Mouse (Mus musculus) left cerebral cortex, adult 11 months (tissue): ENCODE measurements at regions not wholly inside any gene's neighbourhood (a gene's known extent, or its start where the extent isn't known, plus 50 kb on each side); places are given as distances from the start of the nearest gene placed in this dataset.

Source experiments
- DNase-seq: peaks from one replicate; pipeline ENCODE4 v3.0.0; 2022; ENCODE audit warnings: low spot score

DNA sequence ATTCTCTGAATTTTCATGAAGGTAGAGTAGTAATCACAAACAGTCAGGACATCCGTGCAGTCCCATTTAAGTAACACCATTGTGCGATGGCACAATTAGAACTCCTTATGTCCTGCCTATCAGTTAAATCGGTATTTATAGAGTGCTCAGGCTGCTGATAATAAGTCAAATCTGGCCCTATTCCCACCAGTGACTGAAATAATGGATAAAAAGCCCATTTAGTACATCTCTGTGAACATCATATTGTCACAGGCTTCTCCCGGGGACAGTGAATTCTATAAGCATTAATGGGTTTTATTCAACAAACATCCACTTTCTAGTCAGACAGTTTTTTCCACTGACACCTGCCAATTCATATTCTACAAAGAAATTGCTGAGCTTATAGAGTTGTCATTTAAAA, 296.1 kb downstream of the Icos start:
- no peak for DNase-seq

- DNase-seq: no peak
These were observed 296.5 kb downstream of the Icos start for GRCm38 (mm10) chr1:61274244-61274643.

DNA sequence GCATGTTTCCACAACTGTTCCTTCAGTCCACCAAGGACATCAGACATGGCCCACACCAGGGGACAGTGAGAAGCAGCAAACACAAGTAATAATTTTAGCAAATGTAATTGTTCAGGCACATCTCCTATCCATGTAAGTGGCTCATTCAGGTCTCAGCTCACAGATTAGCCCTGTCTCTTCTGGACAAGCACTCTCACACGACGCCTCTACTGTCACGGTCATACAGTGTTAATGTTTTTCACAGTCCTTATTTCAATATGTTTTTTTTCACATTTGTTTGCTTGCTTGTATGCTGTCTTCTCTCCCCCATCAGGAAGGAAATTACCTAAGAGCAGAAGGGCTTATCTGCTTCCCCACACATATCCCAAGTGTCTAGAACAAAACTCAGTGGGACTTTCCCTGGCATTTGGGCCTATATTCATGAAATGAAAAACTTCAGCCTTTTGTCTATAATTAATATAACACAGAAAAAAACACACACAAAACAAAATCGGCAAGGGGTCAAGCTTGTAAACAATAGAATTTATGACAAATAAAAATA, 299.5 kb downstream of the Icos start:
- DNase-seq: no peak

GRCm38 (mm10) chr1:61288185-61288584, 310.5 kb downstream of the Icos start:
- DNase-seq: no peak

DNA sequence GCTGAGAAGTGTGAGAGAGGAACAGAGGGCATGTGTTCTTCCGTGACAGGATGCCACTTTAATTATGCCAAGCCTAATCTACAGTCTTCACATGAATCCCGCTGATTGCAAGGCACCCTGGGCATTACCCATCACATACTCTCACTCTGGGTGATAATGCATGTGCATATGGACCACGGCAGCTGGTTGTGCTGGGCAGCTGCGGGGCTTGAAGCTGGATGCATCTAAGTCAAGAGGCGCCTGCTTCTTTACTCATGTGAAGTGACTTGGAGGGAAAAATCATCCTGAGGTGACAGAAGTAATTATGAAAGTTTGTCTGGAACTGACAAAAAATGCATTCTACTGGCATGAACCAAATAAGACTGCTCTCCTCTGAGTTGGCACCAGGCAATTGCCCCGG, 311.2 kb downstream of the Icos start:
- DNase-seq: no peak

DNA sequence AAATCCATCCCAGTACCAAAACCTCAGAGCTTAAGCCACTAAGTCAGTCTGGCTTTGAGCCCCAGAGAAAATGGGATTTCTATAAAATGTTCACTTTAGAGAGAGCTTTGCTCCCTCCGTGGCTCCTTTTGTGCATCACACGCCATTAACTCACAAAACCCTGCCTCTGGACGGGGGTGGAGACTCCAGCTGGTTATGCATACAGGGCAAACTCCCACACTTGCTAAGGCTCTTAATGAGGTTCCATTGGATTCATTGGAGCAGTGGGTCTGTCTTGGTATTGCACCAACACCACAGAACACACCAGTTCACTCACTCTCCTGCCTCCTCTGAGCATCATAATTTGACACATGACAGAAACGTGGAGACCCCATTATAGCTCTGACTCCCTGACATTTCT, 311.8 kb downstream of the Icos start:
- no peak for DNase-seq

- no peak for DNase-seq
These were observed 315.4 kb downstream of the Icos start for GRCm38 (mm10) chr1:61293106-61293505.

GRCm38 (mm10) chr1:61295219-61295618, 317.5 kb downstream of the Icos start:
- no peak for DNase-seq

- DNase-seq: no peak
These were observed 319.1 kb downstream of the Icos start for GRCm38 (mm10) chr1:61296831-61297230.

DNA sequence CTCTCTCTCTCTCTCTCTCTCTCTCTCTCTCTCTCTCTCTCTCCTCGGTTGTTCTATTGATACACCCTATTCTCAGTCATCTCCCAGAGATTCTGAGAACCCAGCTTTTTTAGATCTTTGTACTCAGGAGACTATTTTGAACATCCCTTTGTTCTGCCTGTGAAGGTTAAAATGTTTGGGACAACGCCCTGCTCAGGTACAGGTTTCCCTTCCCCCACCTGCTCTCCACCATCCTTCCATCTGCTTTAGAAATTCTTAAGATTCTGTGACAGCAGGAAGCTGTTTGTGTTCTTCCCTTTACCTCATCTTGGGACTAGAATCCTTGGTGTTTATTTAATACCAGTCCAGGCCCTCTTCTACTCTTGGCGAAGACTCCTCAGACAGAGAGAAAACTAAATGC, 319.6 kb downstream of the Icos start:
- DNase-seq: no peak

DNA sequence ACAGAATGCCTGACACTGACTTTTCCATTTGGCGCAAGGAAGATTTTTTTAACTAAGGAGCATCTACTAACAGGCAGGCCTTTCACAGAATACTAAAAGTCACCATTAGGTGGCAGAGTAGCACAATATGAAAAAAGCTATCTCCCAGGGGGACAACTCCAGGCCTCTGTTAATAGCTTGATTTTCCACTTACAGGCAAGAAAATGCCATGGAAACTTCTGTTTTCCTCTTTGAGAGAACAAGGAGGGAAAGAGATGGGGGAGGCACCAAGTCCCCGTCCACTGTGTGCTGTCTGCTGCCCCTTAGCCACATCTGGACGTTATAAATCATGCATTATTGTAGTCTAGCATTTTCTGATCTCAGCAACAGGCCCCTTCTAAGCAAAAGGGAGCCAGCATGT, 320.3 kb downstream of the Icos start:
- peak; percentile 30 for DNase-seq

DNA sequence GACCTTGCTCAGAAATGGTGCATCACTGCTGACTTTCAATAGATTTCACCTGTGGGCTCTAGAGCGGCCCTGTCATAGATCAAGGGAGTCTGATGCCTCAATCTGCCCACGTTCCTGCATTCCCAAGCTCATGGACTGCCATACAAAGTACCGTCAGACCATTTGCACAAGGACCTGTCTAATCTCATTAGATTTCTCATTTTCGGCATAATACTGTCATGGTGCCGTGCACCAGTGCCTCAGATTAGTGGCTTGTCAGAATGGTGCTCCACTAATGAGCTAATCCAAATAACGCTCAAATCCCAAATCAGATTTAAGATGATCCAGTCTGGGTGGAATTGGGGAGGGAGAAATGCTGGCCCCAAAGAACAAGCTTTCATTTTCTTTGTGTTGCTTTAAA, 321.1 kb downstream of the Icos start:
- DNase-seq: no peak

DNA sequence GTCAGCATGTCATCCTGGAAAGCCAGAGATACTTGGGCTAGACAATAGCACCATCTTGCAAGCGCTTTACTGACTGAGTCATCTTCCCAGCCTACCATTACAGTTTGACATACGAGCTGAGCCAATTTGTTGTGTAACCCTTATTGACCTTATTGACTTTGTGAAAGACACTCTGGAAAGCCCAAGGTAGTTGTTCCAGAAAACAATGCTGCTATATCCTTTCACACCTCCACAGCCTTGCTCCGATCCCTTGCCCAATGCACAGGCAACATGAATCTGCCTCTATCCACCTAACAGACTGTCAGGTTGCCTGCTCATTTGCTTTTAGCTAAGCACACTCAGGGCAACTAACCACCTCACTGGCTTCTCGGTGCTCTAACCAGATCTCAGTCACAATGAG, 322.8 kb downstream of the Icos start:
- DNase-seq: no peak

DNA sequence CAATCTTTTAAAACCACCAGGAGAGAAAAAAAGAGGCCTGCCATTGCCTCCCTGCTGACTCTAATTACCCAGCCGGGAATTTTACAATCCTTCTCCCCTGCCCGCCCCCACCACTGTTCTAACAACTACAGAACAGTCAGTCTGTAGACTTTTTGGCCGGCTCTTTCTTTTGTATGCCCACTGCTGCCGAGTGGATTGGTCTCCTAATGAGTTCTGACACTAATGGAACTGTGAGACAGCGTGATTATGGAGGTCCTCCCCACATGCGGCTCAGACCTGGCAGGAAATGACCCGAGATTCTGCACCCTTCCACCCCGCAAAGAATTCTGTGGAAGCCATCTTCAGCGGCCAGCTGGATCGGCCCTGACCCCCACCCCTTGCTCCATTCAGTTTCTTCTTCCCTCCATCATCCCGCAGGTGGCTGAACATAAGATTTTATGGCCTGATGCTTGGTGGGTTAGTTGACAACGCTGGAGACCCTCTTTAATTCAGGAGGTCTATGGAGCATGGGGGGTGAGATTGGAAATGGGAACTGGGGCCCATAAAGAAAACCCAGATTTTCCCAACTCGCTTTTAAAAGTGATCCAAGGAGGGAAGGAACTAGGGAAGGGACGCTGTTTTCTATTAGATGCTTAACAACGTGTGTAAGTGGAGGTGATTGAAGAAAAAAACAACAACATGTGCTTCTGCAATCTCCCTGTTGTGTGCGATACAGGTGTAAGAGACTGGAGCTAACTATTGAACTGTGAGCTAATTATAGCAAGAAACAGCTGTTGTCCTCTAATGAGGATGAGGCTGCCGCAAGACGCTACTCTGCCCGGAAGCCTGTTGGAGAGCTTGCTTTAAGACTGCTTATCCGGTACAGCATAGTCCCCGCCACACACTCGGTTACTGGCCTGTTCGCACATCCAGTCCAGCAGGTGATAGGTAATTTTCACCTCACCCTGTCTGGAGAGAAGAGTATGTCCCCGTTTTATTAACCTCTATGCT, 323.6 kb downstream of the Icos start:
- DNase-seq: no peak

GRCm38 (mm10) chr1:61302570-61303071, 324.9 kb downstream of the Icos start:
- no peak for DNase-seq

DNA sequence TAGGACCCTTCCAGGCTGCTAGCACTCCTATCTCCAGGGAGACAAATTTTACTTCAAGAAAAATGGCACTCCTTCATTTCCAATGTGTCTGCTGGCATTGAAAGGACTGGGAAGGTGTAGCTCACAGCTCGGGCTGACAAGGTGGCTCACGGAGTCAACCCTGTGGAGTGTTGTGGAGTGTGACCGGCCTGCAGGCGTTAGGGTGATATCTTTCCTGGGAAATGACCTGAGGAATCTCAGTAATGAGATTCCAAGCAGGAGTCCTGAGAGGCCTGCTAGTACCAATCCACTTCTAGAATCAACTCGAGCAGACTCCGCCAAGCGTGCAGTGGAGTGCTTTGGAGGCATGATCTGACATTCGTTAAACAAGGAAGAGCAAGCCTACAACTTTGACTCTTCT, 328.6 kb downstream of the Icos start:
- DNase-seq: no peak

DNA sequence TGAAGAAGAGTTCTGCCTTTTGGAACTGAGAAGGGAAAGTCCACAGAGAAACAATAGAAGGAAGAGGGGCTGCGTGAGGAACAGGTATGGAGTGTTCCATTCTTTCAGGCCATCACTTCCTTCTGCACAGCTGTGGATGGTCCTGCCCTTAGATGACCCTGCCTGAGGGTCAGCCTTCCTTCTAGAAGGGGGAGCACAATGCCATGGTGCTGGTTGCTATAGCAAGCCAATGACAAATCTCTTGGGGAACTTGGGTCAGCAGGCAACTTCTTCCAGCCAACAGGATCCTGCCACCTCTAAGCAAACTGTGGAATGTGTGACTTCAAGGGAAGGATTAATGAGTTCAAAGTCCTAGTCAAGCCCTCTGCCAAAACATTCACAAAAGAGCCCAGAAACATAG, 329.1 kb upstream of the Pard3b start:
- DNase-seq: no peak

- DNase-seq: no peak
These were observed 328.4 kb upstream of the Pard3b start for GRCm38 (mm10) chr1:61310063-61310760.

GRCm38 (mm10) chr1:61310761-61311090, 327.9 kb upstream of the Pard3b start:
- DNase-seq: no peak

DNA sequence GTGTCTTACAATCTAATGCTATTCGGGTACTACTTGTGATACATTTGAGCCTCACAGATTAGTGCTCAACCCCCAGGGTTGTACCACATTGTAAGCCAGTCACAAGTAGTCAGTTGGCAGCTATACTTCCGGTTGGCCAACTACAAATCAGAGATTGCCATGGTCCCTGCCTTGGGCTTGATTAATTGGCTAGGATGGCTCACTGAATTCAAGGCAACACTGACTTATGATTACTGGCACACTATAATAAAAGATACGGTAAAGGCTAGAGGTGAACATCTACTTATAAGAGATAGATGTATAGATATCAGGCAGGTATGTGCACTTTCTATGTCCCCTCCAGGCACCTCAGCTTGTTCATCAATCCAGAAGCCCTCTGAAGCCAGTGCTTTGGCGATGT, 325.4 kb upstream of the Pard3b start:
- no peak for DNase-seq

DNA sequence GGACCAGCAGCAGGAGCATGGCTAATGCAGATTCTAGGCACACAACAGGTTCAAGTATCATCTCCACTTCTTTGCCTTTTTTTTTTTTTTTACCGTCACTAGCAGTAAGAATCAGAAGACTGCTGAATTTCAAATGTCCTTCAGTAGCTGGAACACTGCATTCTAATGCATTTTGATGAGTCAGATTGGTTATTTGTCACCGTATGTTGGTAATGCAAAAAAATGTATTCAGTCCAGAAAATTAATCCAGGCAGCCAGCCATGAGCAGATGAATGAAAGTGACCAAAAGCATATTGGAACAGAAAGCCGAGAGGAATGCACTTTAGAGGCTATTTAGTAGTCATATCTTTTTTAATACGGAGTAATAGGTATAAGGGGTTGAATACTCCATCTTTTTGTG, 322.4 kb upstream of the Pard3b start:
- no peak for DNase-seq

DNA sequence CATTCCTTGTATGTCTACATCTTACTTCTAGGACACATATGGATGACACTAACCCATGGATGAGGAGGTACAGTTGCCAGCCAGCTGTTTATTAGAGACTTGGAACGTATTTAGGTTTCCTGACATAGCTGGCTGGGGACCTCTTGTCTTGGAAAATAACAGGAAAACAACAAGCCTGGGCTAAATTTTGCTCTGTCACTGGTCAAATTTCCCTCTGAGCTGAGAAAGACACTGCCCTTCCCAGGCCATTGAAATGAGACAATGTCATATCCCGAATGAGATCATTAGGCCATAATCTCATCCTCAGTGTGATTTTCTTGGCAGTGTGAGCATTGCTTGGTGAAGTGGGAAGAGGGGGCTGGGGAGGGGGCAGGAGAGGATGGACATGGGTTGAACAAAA, 321.9 kb upstream of the Pard3b start:
- DNase-seq: no peak

GRCm38 (mm10) chr1:61318042-61318441, 320.6 kb upstream of the Pard3b start:
- DNase-seq: no peak
